Mouse (Mus musculus): ENCODE measurements around the gene Npepps.

- TF ChIP-seq POLR2A (IDR thresholded peaks at IDR 0.05; ENCODE audit: extremely low read depth, insufficient read depth, low read length) = no peak
- no peak for TF ChIP-seq CTCF (IDR thresholded peaks at IDR 0.05; ENCODE audit: low read depth, low read length)
Measured at GRCm38 (mm10) chr11:97279405-97280215, 828 bp downstream of the Npepps start.

Measured in liver, adult 2 months (tissue).